Mouse (Mus musculus) frontal cortex, postnatal 36 days (tissue): Measurements from ENCODE around the gene Rln1.
A peak's percentile ranks its signal among the peaks of the same experiment; 100 is the strongest.

Source experiments
- DNase-seq, 2 experiments: peaks; one replicate each; pipeline ENCODE4 v3.0.0; 2022; ENCODE audit warnings: low spot score in 2 of 2

The Rln1 gene

DNA sequence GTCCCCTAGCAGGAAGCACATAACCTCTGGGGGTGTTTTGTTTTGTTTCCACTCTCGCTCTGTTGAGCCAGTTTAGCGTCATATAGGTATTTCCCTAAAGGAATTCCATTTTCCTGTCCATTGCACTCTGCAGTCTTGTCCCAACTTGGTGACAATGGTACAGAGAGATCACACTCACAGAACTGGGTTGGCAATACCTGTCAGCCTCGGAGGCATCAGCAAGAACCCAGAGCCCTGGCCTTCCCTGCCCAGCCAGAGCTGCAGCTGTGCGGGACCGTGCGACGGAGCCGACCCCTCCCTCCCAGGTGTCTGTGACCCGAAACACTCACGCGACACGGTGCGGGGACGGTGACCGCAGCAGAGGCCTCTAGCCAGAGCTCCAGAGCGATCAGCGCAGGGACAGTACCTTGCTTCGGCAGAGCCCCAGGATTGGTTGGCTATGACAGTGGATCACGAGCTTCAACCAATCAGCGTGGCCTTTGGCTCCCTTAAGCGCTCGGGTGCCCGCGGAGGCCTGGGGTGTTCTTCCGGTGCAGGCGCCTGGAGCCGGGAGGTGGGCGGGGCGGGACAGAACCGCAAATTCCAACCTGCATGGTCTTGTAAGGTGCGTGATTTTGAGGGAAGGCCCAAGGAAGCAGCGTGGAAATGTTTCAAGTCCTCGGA is 27.1 kb upstream of the Rln1 start:
- DNase-seq: peak; percentile 88 to 94

DNA sequence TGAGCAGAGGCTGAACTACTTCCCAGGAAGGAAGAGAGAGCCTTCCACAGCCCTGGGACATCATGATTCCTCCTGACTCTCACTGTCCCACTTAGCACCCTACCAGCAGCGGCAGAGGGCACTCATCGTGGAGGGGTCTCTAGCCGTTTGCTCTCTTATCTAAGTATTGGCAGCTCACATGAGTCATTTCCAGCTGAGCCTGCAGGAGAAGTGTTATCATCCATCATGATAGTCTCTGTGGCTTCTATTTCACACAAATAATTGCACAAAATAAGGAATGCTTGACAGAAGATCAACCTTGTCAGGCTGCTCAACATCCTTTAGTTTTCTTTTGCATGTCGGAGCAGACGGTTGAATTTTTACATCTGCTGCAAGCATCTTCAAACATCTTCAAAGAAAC is 25.8 kb upstream of the Rln1 start:
- DNase-seq: no peak

DNA sequence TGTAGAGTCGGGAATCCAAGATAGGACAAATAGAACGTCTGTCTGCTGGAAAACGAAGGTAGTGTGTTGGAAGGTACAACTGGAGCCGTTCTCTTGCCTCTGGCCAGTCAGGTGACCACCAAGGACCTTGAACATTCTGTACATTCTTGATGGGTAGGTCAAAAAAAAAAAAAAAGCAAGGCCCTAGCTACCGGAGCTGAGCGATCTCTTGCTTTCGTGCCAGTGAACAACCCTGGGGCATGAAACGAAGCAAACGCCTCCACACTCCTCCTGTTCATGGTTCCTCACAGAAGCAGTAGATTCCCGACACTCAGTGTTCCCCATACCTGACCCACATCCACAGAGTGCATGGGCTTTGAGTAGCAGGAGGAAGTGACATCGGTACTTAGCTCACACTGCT is 21.8 kb upstream of the Rln1 start:
- DNase-seq: no peak

DNA sequence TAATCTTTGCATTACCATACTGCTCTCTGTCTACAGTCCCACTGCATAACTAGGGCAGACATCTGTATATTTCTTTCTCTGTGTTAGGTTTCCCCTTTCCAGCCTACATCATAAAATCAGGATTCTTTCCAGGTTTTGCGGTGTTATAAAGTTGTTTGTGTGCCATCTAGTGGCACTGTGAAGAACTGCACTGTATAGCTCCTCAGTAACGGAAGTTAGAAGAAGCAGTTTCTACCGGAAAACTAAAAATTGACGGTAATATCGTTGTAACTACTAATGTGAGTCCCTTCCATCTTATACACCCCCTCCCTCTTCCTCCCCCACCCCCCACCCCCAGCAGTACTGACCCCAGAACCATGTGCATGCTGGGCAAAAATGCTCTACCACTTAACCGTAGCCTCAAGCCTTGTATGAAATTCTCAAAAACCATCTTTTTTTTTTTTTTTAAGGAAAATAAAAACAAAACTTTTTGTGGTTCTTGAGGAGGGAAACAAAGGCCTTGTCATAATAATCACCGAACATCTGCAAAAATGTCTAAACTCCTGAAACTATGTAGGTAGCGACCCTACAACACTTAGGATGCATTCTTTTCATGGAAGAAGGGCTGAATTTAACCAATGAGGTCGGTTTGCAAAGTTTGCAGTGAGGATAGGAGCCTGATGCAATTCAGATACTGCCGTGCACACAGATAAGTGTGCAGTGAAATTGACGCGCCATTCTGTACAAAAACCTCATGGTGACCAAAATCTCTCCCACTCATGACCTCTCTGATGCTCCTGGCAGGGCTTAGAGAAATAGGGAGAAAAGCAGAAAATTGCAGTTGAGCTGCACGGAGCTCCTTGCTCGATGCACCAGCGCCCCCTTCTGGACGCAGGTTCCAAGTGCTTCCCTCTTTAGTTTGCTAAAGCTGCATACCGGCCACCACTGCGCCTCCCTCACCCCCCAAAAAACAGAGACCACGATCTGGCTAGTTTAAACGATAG is 20.7 kb upstream of the Rln1 start:
- peak; percentile 82 to 89 for DNase-seq

DNA sequence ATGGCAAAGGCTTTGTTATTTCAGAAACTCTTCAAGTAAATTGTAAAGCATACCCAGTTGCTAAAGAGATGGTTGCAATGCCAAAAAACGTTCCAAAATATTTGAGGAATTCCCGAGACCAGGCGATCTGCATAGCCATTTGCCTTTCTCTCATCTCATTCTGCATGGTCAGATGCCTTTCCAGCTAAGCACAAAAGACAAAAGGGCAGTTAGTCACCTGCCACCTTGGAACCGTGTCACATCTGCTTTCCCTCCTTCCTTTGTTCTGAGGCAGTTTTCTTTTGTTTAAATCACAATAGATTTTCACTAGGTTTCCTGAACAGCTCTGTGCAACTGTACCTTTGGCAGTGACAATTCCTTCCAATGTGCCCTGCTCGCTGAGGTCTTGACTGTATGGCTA is 16.5 kb upstream of the Rln1 start:
- DNase-seq: no peak

DNA sequence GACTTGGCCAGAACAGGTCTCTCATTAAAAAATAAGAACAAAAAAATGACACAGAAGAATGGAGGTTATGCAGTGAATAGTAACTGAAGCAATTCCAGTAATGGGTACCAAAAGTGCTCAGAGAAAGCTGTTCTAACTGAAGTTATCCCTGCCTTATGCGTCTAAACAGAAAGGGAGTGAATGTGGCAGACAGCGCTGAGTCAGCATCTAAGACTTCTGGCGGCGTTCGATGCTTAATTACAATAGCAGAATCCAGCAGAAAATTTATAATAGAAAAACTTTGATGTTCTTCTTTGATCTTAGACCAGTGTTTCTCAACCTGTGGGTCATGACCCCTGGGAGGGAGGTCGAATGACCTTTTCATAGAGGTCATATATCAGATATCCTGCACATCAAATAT is 11.2 kb upstream of the Rln1 start:
- no peak for DNase-seq

DNA sequence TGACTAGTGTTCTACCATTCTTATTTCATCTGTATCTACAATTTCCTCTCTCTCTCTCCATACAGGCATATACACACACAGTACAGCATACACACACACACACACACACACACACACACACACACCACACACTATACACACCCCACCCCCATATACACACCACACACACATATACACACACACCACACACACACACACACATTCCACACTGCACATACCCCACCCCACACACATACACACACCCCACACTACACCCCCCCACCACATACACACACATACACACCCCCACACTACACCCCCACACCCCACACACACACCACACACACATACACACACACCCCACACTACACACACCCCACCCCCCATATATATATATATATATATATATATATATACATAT is 10.4 kb upstream of the Rln1 start:
- no peak for DNase-seq

DNA sequence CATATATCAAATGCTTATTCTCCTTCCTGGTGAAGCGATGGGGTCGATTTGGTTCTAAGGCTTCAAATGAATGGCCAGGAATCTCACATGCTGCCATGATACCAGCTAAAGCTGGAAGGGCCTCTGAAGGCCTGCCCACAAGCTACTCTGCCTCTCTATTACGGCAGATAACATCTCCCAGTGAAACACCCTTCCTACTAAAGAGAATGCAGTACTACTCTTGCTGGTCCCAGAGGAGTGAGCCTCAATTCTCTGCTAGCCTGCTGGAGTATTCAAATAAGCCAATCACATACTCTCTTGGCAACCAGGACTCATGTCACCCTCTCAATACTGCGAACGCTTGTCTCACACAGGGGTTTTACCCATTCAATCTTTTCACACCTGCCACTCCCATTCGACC is 7.8 kb upstream of the Rln1 start:
- DNase-seq: no peak

DNA sequence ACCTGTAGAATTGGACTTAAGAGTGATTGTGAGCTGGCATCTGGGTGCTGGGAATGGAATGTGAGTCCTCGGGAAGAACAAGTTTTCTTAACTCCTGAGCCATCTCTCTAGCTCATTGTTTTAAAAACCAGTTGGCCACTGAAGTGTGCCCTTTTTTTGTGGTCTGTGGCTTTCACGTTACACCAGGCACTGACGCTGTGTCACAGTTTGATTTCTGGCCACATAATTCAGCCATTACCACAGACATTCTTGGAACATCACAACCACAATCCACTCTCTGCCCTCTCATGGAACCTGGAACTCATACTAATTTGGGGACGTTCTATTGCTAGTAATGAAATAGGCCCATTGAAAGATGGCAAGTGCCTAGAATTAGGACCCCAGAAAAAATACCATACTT is 6.6 kb upstream of the Rln1 start:
- no peak for DNase-seq

DNA sequence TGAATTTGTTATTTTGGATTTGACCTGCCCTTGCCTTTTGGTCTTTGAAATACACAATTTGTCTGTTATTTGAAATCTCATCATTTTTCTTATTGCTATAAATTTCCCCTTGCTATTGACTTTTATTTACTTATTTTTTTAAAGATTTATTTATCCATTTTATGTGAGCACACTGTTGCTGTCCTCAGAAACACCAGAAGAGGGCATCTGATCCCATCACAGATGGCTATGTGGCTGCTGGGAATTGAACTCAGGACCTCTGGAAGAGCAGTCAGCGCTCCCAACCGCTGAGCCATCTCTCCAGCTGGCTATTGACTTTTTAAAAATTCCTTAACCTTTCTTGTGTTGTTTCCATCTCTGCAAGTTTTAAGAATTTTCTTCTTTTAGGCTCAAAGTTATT is 2.2 kb upstream of the Rln1 start:
- DNase-seq: no peak

DNA sequence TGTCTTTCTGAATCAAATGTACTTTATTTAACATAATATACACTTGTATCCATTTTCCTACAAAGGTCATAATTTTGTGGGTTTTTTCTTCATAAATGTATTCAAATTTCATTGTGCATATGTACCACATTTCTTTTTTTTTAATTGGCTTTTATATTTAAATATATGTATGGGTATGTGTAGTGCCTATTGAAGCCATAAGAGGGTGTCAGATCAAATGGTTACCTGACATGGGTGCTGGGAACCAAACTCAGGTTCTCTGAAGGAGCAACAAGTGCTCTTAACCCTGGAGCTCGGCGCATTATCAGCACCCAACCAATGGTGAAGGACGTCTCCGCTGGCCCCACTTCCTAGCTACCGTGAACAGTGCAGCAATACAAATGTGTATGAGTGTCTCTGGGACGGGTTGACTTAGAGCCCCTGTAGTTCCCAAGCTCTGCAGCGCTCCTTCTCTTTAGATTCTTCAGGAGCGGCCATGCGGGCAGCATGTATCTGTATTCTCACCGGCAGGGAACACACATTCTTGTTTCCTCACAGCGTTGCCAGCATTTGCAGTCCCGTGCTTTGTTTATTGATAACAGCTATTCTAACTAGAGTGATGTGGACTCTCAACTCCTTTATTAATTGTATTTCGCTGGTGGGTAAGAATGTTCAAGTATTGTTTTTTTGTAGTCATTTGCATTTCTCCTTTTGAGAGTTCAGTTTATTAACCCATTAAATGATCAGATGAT is 7.5 kb downstream of the Rln1 start:
- DNase-seq: no peak

DNA sequence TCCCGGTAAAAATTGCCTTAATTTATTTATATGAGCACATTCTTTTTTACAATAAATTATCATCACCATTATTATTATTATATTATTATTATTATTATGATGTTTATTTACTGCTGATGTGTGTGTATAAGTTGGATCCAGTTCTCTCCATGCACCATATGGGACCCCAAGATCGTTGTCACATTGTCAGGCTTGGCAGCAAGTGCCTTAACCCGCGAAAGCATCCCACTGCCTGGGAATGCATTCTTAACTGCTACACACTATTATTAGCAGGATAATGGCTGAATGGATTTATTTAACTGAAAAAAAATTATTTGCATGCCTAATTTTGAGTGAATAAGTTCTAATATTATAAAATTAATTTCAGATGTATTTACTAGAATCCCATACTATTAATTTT is 8.1 kb downstream of the Rln1 start:
- DNase-seq: no peak

DNA sequence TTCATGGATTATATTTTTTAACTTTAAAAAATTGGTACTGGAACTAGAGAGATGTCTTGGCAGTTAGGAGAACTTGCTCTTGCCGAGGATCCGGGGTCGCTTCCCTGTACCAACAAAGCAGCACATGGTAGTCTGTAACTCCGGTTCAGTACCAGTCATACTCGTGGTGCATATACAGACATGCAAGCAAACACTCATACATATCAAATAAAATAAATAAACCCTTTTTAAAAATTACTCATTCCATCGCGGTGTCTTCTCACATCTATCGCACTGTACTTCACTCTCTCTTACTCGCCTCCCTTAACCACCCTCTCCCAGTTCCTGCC is 8.7 kb downstream of the Rln1 start:
- DNase-seq: no peak

DNA sequence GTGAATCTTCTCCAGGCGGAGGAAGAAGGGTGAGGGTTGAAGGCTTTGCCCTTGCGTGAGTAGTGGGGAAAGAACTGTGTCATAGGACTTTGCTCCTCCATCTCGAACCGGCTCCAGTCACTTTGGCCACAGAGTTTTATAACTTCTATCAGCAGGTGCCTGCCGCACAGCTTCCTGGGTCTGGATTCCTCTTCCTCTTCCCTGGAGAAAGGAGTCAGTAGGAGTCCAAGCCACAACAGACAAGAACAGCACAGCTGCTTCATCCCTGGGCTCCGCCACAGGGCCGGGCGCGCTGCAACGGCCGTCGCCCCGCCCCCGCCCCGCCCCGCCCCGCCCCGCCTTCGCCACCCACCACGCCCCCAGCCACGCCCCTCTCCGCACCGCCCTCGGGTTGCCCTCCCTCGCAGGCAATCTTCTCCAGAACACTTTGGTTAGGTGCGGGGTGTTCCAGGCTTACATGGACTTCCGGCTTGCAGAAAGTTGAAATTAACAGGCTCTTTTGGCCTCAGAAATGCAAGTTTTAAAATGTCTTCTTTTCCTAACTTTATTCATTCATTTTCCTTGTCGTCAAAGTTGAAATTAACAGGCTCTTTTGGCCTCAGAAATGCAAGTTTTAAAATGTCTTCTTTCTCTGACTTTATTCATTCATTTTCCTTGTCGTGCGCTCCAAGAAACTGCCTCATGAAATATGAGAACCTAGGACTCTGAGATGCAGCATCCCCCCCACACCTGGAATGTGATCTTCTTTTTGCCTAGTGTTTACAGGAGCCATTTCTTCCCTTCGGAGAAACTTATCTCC is 9.2 kb downstream of the Rln1 start, which contains the start of gene Insl6:
Insl6 (minus strand) TSS at position 304 of the 799 bp plus-strand sequence.
- DNase-seq: peak in 1 of 2 experiments; percentile 13

DNA sequence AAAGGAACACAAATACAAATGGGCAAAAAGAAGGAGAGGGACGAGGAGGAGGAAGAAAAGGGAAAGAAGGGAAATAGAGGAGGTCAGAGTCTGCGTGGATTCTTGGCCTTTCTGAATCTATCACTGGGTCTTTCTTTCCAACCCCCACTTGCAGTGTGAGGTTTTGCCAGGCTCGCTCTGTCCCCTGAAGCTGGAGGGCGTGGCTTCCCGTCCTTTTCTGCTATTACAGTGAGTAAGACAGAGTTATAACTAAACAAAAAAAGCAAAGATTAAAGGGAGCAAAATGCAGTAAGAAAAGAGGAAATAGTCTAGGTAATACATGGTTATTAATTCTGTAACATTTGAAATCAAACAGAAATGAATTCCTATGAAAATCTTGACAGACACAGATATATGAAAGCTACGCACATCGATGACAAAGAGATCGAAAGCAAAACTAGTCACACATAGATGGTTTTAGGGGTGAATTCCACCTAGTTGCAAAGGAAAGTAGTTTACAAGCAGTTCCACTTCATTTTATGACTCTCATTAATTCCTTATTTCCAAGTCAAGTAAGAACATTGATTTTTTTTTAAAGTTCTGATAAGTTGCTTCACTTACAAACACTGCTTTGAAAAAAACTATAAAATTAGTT is 10.9 kb downstream of the Rln1 start:
- DNase-seq: no peak

DNA sequence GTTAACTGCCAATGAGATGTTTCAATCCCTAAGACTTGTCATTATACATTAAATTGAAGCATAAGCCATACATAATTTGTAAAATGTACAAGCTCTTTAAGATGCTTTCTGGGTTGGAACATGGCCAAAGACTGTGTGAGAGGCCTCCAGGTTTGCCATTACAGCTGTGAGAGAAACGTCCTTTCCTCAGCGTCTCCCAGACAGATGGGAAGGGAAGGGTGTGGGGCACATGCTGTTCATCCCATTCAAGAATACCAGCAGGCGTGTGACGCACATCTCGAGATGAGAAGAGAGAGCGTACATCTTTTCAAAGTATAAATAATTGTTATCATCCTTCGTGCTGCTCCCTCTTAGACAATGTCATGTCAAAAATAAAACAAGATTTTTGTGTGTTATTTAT is 21.8 kb downstream of the Rln1 start:
- no peak for DNase-seq

DNA sequence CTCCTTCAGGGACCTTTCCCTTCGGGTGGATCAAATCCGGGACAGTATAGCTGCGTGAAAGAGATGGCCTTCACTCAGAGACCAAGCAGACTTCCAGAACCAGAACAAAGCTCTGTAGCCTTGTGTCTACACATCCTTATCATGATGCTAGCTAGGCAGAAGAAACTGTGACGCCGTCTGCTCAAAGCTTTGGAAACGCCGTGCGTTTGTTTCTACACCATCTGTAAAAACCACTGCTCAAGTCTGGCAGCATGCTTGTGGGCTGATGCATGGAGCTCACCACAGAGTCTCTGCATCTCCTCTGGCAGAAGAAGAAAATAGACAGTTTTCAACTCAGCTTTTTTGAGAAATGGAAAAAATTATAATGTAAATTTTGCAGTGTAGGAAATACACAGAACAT is 22.7 kb downstream of the Rln1 start:
- peak; percentile 27 to 60 for DNase-seq

DNA sequence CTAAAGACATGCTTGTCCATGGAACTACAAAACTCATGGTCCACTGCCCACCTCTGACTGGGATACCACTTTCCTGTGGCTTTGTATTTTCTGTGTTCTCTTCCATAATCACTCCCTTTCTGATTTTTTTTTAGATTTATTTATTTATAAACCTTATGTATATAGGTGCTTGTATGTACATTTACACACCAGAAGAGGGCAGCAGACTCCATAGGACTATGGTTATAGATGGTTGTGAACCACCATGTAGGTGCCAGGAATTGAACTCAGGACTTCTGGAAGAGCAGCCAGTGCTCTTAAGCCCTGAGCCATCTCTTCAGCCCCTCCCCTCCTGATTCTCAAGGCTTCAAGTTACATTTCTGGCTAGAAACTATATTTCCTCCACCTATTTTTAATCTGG is 25.6 kb downstream of the Rln1 start:
- DNase-seq: no peak

DNA sequence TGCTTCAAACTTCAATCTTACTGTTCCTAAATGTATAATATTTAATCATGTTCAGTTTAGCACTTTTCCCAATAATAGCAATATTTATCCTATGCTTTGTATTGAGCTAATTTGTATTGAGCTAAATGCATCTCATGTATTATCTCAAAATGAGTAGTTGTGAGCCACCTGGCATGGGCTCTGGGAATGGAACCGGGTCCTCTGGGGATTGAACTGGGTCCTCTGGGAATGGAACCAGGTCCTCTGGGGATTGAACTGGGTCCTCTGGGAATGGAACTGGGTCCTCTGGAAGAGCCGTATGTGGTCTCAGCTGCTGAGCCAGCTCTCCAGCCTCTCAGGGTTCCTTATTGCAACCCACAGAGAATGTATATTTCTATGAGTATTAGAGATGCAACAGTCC is 32.4 kb downstream of the Rln1 start:
- no peak for DNase-seq

DNA sequence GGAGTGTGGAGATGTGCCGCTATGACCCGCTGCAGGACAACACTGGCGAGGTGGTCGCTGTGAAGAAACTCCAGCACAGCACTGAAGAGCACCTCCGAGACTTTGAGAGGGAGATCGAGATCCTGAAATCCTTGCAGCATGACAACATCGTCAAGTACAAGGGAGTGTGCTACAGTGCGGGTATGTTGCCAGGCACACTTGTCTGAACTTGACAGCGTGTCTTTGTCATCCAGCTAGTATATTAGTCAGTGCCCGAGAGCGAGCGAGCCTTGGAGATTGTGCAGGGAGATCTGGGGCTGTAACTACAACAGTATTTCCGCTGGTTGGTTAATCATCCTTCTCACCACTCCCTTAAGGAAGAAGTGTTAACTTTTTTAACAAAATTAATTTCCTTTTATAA is 33.6 kb downstream of the Rln1 start:
- no peak for DNase-seq

DNA sequence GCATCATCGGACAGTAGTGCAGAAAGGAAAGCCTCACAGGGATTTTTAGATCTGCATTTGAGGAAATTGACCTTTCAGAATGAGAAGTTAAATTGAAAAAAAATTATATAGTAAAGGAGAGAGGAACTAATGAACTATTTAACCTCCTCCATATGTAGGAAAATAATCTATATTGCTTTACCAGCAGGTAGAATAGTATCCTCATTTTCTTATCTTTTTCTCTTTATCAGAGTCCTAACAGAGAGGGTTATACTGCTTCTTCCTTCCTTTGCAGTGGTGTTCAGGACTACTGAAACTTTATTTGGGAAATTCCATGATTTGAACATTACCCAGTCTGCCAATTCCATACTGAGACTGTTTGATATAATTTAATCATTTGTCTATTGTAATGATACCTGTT is 37.1 kb downstream of the Rln1 start:
- DNase-seq: no peak
